Mouse (Mus musculus) CD8-positive naive resting alpha-beta T cell, adult 2 months (primary cell): Measurements from ENCODE around the gene Snx11.
"Not testable (repeated sequence)": the region's sequence is repeated elsewhere in the genome, so short reads cannot be mapped to it uniquely, and the experiment has no call there.

Experiments
- DNase-seq, 2 experiments: peaks; one replicate each; pipeline ENCODE4 v3.0.0; 2022; ENCODE audit warnings: low read depth in 2 of 2, low spot score in 2 of 2

The Snx11 gene

GRCm38 (mm10) chr11:96796586-96796985 is 19.2 kb upstream of the Snx11 start:
- no peak for DNase-seq

DNA sequence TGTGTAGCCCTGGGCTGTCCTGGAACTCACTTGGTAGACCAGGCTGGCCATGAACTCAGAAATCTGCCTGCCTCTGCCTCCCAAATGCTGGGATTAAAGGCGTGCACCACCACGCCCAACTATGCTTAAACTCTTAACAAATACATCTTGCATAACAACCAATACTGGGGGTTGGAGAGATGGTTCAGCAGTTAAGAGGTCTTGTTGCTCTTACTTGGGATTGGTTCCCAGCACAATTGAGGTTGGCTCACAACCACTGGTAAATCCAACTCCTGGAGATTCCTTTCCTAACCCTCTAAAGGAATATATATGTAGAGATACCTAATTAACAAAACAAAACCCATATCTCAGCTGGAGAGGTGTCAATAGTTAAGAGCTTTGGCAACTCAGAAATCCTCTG is 18.7 kb upstream of the Snx11 start:
- no peak for DNase-seq

DNA sequence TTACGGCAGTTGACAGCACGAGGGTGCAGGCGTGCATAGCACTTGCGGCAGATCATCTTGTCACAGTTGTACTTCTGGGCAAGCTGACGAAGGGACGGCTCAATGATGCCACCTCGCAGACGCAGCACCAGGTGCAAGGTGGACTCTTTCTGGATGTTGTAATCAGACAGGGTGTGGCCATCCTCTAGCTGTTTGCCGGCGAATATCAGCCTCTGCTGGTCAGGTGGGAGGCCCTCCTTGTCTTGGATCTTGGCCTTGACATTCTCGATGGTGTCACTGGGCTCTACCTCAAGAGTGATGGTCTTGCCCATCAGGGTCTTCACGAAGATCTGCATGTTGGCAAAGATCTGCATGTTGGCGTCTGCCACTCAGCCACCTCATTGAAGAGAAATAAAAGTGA is 18.1 kb upstream of the Snx11 start:
- DNase-seq = no peak

DNA sequence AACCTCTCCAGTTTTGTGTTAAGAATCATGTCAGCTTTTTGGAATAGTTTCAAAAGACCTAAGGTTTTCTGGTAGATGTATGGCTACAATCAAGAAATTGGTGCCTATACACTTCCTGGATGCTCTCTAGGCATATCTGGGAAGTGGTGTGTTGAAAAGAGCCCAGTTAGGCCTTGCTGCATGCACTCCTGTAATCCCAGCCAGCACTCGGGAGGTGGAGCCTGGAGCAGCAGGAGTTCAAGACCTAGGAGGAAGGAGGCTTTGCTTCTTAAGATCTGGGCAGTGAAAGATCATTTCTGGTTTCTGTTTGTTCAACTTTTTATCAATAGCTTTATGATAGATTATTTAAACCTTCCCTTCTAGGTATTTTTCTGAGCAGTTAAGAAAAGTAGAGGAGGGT is 13.3 kb upstream of the Snx11 start:
- no peak for DNase-seq

GRCm38 (mm10) chr11:96789990-96790389 is 12.6 kb upstream of the Snx11 start:
- DNase-seq = no peak

DNA sequence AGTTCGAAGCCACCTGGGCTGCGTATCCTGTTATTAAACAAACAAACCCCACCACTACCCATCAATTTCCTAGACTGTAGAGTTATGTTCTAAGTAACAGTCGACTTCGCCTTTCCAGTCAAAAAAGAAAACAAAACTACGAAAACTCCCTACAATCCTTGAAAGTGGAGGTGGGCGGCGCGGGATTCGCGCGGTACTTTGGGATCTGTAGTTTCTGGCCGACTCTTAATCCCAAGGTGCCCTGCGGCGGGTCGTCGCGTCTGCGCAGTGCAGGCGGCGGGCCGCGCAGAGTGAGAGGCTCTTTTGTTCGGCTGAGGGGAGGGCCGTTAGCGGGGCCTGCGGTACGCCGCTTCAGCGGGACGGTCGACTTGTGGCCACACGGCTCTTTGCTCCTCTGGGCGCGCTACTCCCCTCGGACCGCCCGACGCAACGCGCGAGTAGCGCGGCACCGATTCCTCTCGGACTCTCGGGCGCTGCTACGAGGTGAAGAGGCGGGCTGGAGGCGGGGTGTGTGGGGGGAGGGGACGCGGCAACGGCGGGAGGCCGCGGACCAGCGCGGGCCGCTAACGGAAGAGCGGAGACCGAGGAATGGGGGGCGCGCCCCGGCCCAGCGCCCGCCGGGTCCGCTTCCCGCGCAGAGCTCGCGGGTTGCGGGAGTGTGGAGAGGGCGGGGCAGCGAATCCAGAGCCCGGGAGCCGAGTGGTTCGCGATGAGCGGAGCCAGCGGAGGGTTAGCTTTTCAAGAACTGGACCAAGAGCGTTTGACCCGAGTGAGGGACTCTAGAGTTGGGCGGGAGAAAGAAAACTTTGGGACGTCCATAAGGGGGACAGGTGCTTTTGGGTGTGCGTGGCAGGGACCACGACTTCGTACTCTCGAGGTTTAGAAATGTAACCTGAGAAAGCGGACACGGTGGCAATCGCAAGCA is 11.8 kb upstream of the Snx11 start, which contains the start of gene Cbx1:
Gene Cbx1, plus strand, starts transcription at position 257 of the 925 bp plus-strand sequence.
- DNase-seq = peak; percentile 75 to 83

DNA sequence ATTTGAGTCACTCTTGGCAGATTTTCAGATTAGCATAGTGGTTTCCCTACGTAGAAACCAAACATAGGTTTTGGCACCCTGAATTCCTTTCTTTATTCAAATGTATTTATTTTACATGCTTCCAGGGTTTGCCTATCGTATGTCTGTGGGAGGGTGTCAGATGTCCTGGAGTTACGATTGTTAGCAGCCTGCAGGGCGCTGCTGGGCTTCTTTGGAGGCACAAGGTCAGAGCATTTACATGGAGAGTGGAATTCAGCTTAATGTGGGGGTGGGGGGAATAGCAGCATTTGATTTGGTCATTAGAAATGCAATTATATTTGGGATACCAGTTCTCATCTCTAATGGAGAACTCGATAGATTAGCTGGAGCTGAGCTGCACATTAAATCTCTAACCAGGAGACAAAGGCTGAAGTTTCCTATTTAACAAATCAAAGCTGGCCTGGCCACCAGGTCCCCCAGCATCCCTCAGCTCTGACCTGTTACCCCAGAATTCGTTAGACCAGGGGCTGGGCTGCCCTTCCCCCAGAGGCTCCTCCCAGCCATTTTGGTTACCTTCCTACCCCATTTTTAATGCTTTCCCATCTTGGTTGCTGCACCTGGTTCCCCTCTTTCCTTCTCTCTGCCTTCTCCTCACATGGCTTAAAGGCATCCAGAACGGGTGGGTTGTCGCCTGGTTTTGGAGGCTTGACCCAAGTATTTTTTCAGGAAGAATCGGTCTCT is 9.5 kb upstream of the Snx11 start:
- no peak for DNase-seq

- DNase-seq = peak; percentile 69 to 73
These were observed 7.5 kb upstream of the Snx11 start for GRCm38 (mm10) chr11:96784847-96785246.

DNA sequence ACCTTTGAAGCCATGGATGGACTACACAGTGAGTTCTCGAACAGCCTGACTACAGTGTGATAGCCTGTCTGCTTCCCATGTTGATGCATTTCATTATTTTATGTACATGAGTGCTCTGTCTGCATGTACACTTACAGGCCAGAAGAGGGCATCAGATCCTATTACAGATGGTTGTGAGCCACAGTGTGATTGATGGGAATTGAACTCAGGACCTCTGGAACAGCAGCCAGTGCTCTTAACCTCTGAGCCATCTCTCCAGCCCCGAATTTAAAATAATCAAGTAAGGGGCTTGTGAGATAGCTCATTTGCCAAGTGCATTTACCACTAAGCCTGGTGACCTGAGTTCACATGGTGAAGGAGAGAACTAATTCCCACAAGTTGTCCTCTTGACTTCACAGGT is 4.1 kb upstream of the Snx11 start:
- DNase-seq = no peak

GRCm38 (mm10) chr11:96780306-96780705 is 2.9 kb upstream of the Snx11 start:
- no peak for DNase-seq

- DNase-seq = not testable (repeated sequence)
These were observed 785 bp upstream of the Snx11 start for GRCm38 (mm10) chr11:96778061-96778627.

DNA sequence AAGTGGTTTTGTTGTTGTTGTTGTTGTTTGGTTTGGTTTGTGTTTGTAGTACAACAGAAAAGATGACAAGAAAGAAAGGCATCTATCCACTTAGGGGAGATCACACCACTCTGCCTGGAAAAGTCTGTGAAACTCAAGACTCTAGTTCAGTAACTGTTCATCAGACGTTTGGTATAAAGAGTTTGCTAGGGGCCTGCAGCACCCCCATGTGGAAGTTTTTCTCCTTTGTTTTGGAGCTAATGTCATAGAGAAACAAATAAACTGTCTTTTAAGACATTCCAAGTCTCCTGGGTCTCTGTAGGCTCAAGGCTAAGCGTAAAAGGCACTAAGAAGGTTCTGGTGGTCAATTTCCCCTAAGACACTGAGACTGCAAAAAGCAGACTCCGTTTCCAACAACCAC is 1.3 kb downstream of the Snx11 start:
- DNase-seq = no peak

GRCm38 (mm10) chr11:96775665-96776064 is 1.7 kb downstream of the Snx11 start:
- no peak for DNase-seq

- no peak for DNase-seq
These were observed 2.3 kb downstream of the Snx11 start for GRCm38 (mm10) chr11:96775063-96775462.

GRCm38 (mm10) chr11:96774536-96774935 is 2.8 kb downstream of the Snx11 start:
- no peak for DNase-seq

DNA sequence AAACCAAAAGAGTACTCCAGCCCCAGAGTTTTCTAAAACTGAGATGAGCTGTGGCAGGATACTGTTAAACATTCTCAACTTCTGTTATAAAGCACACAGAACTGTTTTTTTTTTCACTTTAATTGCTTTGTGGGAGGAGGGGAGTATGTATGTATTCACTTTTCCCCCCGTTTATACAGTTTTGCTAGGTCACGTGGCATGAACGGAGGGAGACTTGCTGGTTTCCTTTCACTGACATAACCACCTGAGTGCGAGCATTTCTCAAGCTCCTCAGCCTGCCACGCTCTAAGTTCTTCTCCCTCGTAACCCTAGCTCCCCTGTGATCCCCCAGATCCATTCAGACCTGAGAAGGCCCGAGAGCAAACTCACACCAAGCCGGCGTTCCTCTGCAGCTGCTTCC is 4.9 kb downstream of the Snx11 start:
- no peak for DNase-seq

- DNase-seq = no peak
These were observed 5.9 kb downstream of the Snx11 start for GRCm38 (mm10) chr11:96771274-96771975.

DNA sequence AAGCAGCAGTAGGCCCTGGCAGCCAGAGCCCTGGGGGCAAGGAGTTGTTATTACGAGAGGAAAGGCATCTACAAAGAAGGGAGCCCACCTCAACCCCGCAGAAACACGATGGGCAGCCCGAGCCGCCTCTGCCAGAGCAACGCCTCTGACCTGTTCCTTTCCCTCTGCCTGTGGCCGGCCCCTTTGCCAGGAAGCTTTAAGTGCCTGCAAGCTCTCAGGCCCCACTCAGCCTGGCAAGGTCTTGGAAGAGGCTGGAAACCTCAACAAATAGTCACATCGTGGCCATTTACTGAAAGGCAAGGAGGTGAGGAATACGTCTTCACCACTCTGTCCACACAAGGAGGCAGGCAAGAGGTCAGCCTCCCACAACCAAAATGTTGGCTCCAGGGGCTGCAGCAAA is 9.1 kb downstream of the Snx11 start:
- no peak for DNase-seq

GRCm38 (mm10) chr11:96767096-96767495 is 10.3 kb downstream of the Snx11 start:
- no peak for DNase-seq

DNA sequence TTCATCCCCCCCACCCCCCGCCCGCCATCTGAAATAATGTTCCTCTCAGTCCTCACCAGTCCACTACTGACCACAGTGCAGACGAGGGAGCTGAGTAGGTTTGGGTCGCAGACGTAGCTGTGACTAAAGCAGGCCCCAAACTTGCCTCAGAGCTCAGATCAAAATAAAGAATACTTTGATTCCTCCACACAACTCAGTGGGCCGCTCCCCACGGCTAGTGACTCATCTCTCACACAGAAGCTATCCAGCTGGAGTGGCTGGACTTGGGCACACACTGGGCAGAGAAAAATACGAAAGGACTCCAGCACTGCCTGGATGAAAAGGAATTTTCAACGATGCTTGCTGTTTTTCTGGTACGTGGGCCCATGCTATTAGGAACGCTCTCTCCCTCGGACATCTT is 10.8 kb downstream of the Snx11 start:
- DNase-seq = no peak

GRCm38 (mm10) chr11:96765645-96766044 is 11.7 kb downstream of the Snx11 start:
- no peak for DNase-seq
